Mouse (Mus musculus) hindbrain, embryonic 12.5 days (tissue): ENCODE data around the gene Ptpn4. TPM values are rescaled to one million over a fixed set of nuclear protein-coding genes. Genes with fewer than 3 reads are reported as not detected.

ENCODE experiments used
- ATAC-seq: fragments of 200-750 bp; cut with Nextera tagmentation; 2 replicates; pipeline ENCODE4 v1.8.0; 2017; ENCODE audit warnings: moderate TSS enrichment; ENCODE audit not compliant: low FRiP score
- H3K27ac ChIP-seq: fragments of 300-500 bp; sonication (generic); 2 replicates; pipeline ENCODE4 v1.5.1; 2016; ENCODE audit warnings: mild to moderate bottlenecking
- H3K27me3 ChIP-seq: fragments of 300-500 bp; sonication (generic); 2 replicates; pipeline ENCODE4 v1.6.1; 2016; ENCODE audit warnings: mild to moderate bottlenecking
- H3K36me3 ChIP-seq: fragments of 300-500 bp; sonication (generic); 2 replicates; pipeline ENCODE4 v1.6.1; 2016; ENCODE audit warnings: mild to moderate bottlenecking
- H3K4me1 ChIP-seq: fragments of 300-500 bp; sonication (generic); 2 replicates; pipeline ENCODE4 v1.6.1; 2016
- H3K4me2 ChIP-seq: fragments of 300-500 bp; sonication (generic); replicated peaks from 2 replicates; pipeline ENCODE4 v1.6.1; 2016; ENCODE audit warnings: mild to moderate bottlenecking
- H3K4me3 ChIP-seq: fragments of 300-500 bp; sonication (generic); 2 replicates; pipeline ENCODE4 v1.5.1; 2016; ENCODE audit warnings: mild to moderate bottlenecking
- H3K9ac ChIP-seq: fragments of 300-500 bp; sonication (generic); 2 replicates; pipeline ENCODE4 v1.6.1; 2016; ENCODE audit warnings: mild to moderate bottlenecking, moderate library complexity
- H3K9me3 ChIP-seq: fragments of 300-500 bp; sonication (generic); replicated peaks from 2 replicates; pipeline ENCODE4 v1.6.1; 2016; ENCODE audit warnings: mild to moderate bottlenecking
- WGBS: fragments of 180-500 bp; shearing (Covaris S2); methylation state at CpG from one replicate; pipeline ENCODE4 v1.1.7; 2016; 5-methylcytosine and 5-hydroxymethylcytosine counted together
- polyA plus RNA-seq: library from polyadenylated mRNA; unstranded; fragments of >200 nt; fragmentation: Nextera tagmentation; extraction: Ambion mirVana; gene quantifications from 2 replicates; pipeline ENCODE4 v1.2.1, GENCODE M21; 2016

The Ptpn4 gene
- polyA plus RNA-seq, 1 experiment from 2014 or later, result 16.4 TPM

- Histone ChIP-seq H3K4me2 (no peak overlapping the region), H3K4me3 (no peak overlapping the region), H3K9ac (no peak overlapping the region), H3K36me3 (no peaks in the 10 kb centered on the region), H3K27ac (no peak overlapping the region), H3K4me1 (no peaks in the 10 kb centered on the region), H3K27me3 (no peaks in the 10 kb centered on the region), H3K9me3 (no peaks in the 10 kb centered on the region)
- WGBS, result 88% methylated on average over 1 of the region's 1 CpGs
- no peak for ATAC-seq
Measured at GRCm38 (mm10) chr1:119794342-119794741, 43.1 kb downstream of the Ptpn4 start.

GRCm38 (mm10) chr1:119790616-119791015 is 46.8 kb downstream of the Ptpn4 start:
- ATAC-seq, result no peak
- Histone ChIP-seq H3K27ac (no peak overlapping the region), H3K36me3 (no peaks in the 10 kb centered on the region), H3K27me3 (no peaks in the 10 kb centered on the region), H3K4me1 (no peaks in the 10 kb centered on the region), H3K4me3 (no peak overlapping the region), H3K9ac (no peak overlapping the region), H3K9me3 (no peaks in the 10 kb centered on the region), H3K4me2 (no peak overlapping the region)
- 85% methylated on average over 1 of the region's 1 CpGs for WGBS

- no peak overlapping the region for H3K4me3 ChIP-seq
- H3K27ac ChIP-seq, result no peak overlapping the region
- no peaks in the 10 kb centered on the region for H3K27me3 ChIP-seq
- no peak overlapping the region for H3K4me2 ChIP-seq
- WGBS, result 90% methylated on average over 2 of the region's 2 CpGs
- ATAC-seq, result no peak
- H3K9me3 ChIP-seq, result no peaks in the 10 kb centered on the region
- no peaks in the 10 kb centered on the region for H3K4me1 ChIP-seq
- H3K9ac ChIP-seq, result no peak overlapping the region
- peaks cover 5% of the 10 kb centered on the region; the same call in 1 of the 2 replicates for H3K36me3 ChIP-seq
Measured at GRCm38 (mm10) chr1:119775915-119776314, 61.5 kb downstream of the Ptpn4 start.

GRCm38 (mm10) chr1:119735692-119736091 is 101.7 kb downstream of the Ptpn4 start:
- no peak overlapping the region for H3K4me3 ChIP-seq
- no peak for ATAC-seq

GRCm38 (mm10) chr1:119734801-119735200 is 102.6 kb downstream of the Ptpn4 start:
- H3K27me3 ChIP-seq, result no peaks in the 10 kb centered on the region
- H3K36me3 ChIP-seq, result peaks cover 14% of the 10 kb centered on the region
- H3K4me1 ChIP-seq, result no peaks in the 10 kb centered on the region
- no peak overlapping the region for H3K4me2 ChIP-seq
- H3K9ac ChIP-seq, result no peak overlapping the region
- WGBS, result 92% methylated on average over 1 of the region's 1 CpGs
- no peak for ATAC-seq
- peaks cover 3% of the 10 kb centered on the region; the same call in 1 of the 2 replicates for H3K9me3 ChIP-seq
- H3K4me3 ChIP-seq, result no peak overlapping the region
- H3K27ac ChIP-seq, result no peak overlapping the region

More at GRCm38 (mm10) chr1:119735692-119736091, 101.7 kb downstream of the Ptpn4 start:
- H3K9me3 ChIP-seq, result peaks cover 12% of the 10 kb centered on the region
- H3K36me3 ChIP-seq, result peaks cover 23% of the 10 kb centered on the region
- no peak overlapping the region for H3K9ac ChIP-seq
- no peak overlapping the region for H3K27ac ChIP-seq
- H3K27me3 ChIP-seq, result no peaks in the 10 kb centered on the region
- H3K4me1 ChIP-seq, result no peaks in the 10 kb centered on the region
- H3K4me2 ChIP-seq, result no peak overlapping the region

GRCm38 (mm10) chr1:119731166-119731565 is 106.2 kb downstream of the Ptpn4 start:
- no peaks in the 10 kb centered on the region for H3K27me3 ChIP-seq
- no peak overlapping the region for H3K4me2 ChIP-seq
- H3K36me3 ChIP-seq, result no peaks in the 10 kb centered on the region
- H3K9ac ChIP-seq, result no peak overlapping the region
- H3K27ac ChIP-seq, result no peak overlapping the region
- H3K4me1 ChIP-seq, result no peaks in the 10 kb centered on the region
- 87% methylated on average over 2 of the region's 2 CpGs for WGBS
- no peaks in the 10 kb centered on the region for H3K9me3 ChIP-seq
- no peak for ATAC-seq
- no peak overlapping the region for H3K4me3 ChIP-seq

- no peak overlapping the region for H3K4me2 ChIP-seq
- 83% methylated on average over 2 of the region's 2 CpGs for WGBS
- no peaks in the 10 kb centered on the region for H3K27me3 ChIP-seq
- no peaks in the 10 kb centered on the region for H3K9me3 ChIP-seq
- no peak overlapping the region for H3K4me3 ChIP-seq
- no peak for ATAC-seq
- no peak overlapping the region for H3K27ac ChIP-seq
- H3K36me3 ChIP-seq, result peaks cover 5% of the 10 kb centered on the region; the same call in 1 of the 2 replicates
- no peaks in the 10 kb centered on the region for H3K4me1 ChIP-seq
- H3K9ac ChIP-seq, result no peak overlapping the region
Measured at GRCm38 (mm10) chr1:119713017-119713416, 124.4 kb downstream of the Ptpn4 start.

GRCm38 (mm10) chr1:119706471-119707217 is 130.8 kb downstream of the Ptpn4 start:
- Histone ChIP-seq H3K9ac (no peak overlapping the region), H3K4me2 (no peak overlapping the region), H3K4me3 (no peak overlapping the region), H3K9me3 (no peaks in the 10 kb centered on the region), H3K36me3 (peaks cover 10% of the 10 kb centered on the region), H3K27ac (no peak overlapping the region), H3K4me1 (no peaks in the 10 kb centered on the region), H3K27me3 (no peaks in the 10 kb centered on the region)
- 95% methylated on average over 4 of the region's 4 CpGs for WGBS
- no peak for ATAC-seq

- Histone ChIP-seq H3K4me2 (no peak overlapping the region), H3K4me1 (no peaks in the 10 kb centered on the region), H3K4me3 (no peak overlapping the region), H3K36me3 (peaks cover 17% of the 10 kb centered on the region), H3K27me3 (no peaks in the 10 kb centered on the region), H3K27ac (no peak overlapping the region), H3K9me3 (no peaks in the 10 kb centered on the region), H3K9ac (no peak overlapping the region)
- ATAC-seq, result no peak
- 100% methylated on average over 1 of the region's 1 CpGs for WGBS
Measured at GRCm38 (mm10) chr1:119696860-119697259, 140.6 kb downstream of the Ptpn4 start.

GRCm38 (mm10) chr1:119685773-119686558 is 151.4 kb downstream of the Ptpn4 start:
- no peak overlapping the region for H3K27ac ChIP-seq
- no peak overlapping the region for H3K4me3 ChIP-seq
- H3K36me3 ChIP-seq, result peaks cover 7% of the 10 kb centered on the region
- H3K9ac ChIP-seq, result no peak overlapping the region
- no peaks in the 10 kb centered on the region for H3K9me3 ChIP-seq
- H3K4me1 ChIP-seq, result no peaks in the 10 kb centered on the region
- no peaks in the 10 kb centered on the region for H3K27me3 ChIP-seq
- 97% methylated on average over 3 of the region's 3 CpGs for WGBS
- no peak for ATAC-seq
- H3K4me2 ChIP-seq, result no peak overlapping the region

GRCm38 (mm10) chr1:119681663-119682213 is 155.7 kb downstream of the Ptpn4 start:
- no peak for ATAC-seq
- no peak overlapping the region for H3K4me3 ChIP-seq
- no peak overlapping the region for H3K9ac ChIP-seq
- no peak overlapping the region for H3K4me2 ChIP-seq
- H3K36me3 ChIP-seq, result peaks cover 12% of the 10 kb centered on the region
- H3K9me3 ChIP-seq, result no peaks in the 10 kb centered on the region
- H3K27ac ChIP-seq, result no peak overlapping the region
- no peaks in the 10 kb centered on the region for H3K4me1 ChIP-seq
- H3K27me3 ChIP-seq, result no peaks in the 10 kb centered on the region
- WGBS, result 83% methylated on average over 2 of the region's 2 CpGs

GRCm38 (mm10) chr1:119674984-119675383 is 162.4 kb downstream of the Ptpn4 start:
- Histone ChIP-seq H3K27ac (no peak overlapping the region), H3K4me2 (no peak overlapping the region), H3K36me3 (peaks cover 13% of the 10 kb centered on the region), H3K9ac (no peak overlapping the region), H3K9me3 (no peaks in the 10 kb centered on the region), H3K27me3 (no peaks in the 10 kb centered on the region), H3K4me1 (no peaks in the 10 kb centered on the region), H3K4me3 (no peak overlapping the region)
- WGBS, result 77% methylated on average over 1 of the region's 1 CpGs
- no peak for ATAC-seq
